Mouse (Mus musculus): Measurements from ENCODE around the gene Myo5c. TPM values are rescaled to one million over a fixed set of nuclear protein-coding genes. Genes with fewer than 3 reads are reported as not detected.

Myo5c gene
- polyA plus RNA-seq, 1 experiment, result 7.1 TPM

GRCm38 (mm10) chr9:75264008-75264718 lies 32.3 kb downstream of the Myo5c start:
- no peaks in the 10 kb centered on the region for H3K27me3 ChIP-seq (replicated peaks; ENCODE audit: control insufficient read depth, insufficient read depth, low read length)
- no peaks in the 10 kb centered on the region for H3K4me1 ChIP-seq (ENCODE audit: control insufficient read depth, insufficient read depth, low read length)
- TF ChIP-seq POLR2A (IDR thresholded peaks at IDR 0.05; ENCODE audit: low read depth, low read length), result no peak
- TF ChIP-seq CTCF (conservative IDR thresholded peaks at IDR 0.05; ENCODE audit: insufficient read depth, insufficient read length, low read depth, low read length), result no peak
- no peak overlapping the region for H3K27ac ChIP-seq (ENCODE audit: insufficient read depth, low read depth, low read length)
- WGBS, result 86% methylated on average over 3 of the region's 3 CpGs
- DNase-seq, result no peak
- H3K4me3 ChIP-seq (ENCODE audit: insufficient read depth, low read depth, low read length), result no peak overlapping the region
- no peaks in the 10 kb centered on the region for H3K36me3 ChIP-seq (ENCODE audit: control insufficient read depth, insufficient read depth, low read length)

GRCm38 (mm10) chr9:75267147-75267546 lies 35.3 kb downstream of the Myo5c start:
- H3K27ac ChIP-seq (ENCODE audit: insufficient read depth, low read depth, low read length), result no peak overlapping the region
- 81% methylated on average over 6 of the region's 6 CpGs for WGBS
- H3K27me3 ChIP-seq (replicated peaks; ENCODE audit: control insufficient read depth, insufficient read depth, low read length), result no peaks in the 10 kb centered on the region
- H3K36me3 ChIP-seq (ENCODE audit: control insufficient read depth, insufficient read depth, low read length), result no peaks in the 10 kb centered on the region
- H3K4me3 ChIP-seq (ENCODE audit: insufficient read depth, low read depth, low read length), result no peak overlapping the region
- no peak for DNase-seq
- no peaks in the 10 kb centered on the region for H3K4me1 ChIP-seq (ENCODE audit: control insufficient read depth, insufficient read depth, low read length)
- TF ChIP-seq POLR2A (IDR thresholded peaks at IDR 0.05; ENCODE audit: low read depth, low read length), result no peak
- TF ChIP-seq CTCF (conservative IDR thresholded peaks at IDR 0.05; ENCODE audit: insufficient read depth, insufficient read length, low read depth, low read length), result no peak

GRCm38 (mm10) chr9:75270382-75270781 lies 38.6 kb downstream of the Myo5c start:
- 58% methylated on average over 6 of the region's 6 CpGs for WGBS
- H3K4me3 ChIP-seq (ENCODE audit: insufficient read depth, low read depth, low read length), result no peak overlapping the region

GRCm38 (mm10) chr9:75271539-75271938 lies 39.7 kb downstream of the Myo5c start:
- no peak for TF ChIP-seq POLR2A (IDR thresholded peaks at IDR 0.05; ENCODE audit: low read depth, low read length)
- TF ChIP-seq CTCF (conservative IDR thresholded peaks at IDR 0.05; ENCODE audit: insufficient read depth, insufficient read length, low read depth, low read length), result no peak
- 87% methylated on average over 8 of the region's 8 CpGs for WGBS
- H3K27ac ChIP-seq (ENCODE audit: insufficient read depth, low read depth, low read length), result no peak overlapping the region

More at GRCm38 (mm10) chr9:75270382-75270781, 38.6 kb downstream of the Myo5c start:
- no peak overlapping the region for H3K27ac ChIP-seq (ENCODE audit: insufficient read depth, low read depth, low read length)
- TF ChIP-seq CTCF (conservative IDR thresholded peaks at IDR 0.05; ENCODE audit: insufficient read depth, insufficient read length, low read depth, low read length) (no peak), POLR2A (IDR thresholded peaks at IDR 0.05; ENCODE audit: low read depth, low read length) (no peak)
- H3K4me1 ChIP-seq (ENCODE audit: control insufficient read depth, insufficient read depth, low read length), result no peaks in the 10 kb centered on the region
- no peaks in the 10 kb centered on the region for H3K27me3 ChIP-seq (replicated peaks; ENCODE audit: control insufficient read depth, insufficient read depth, low read length)
- H3K36me3 ChIP-seq (ENCODE audit: control insufficient read depth, insufficient read depth, low read length), result no peaks in the 10 kb centered on the region
- DNase-seq, result no peak

GRCm38 (mm10) chr9:75273646-75274045 lies 41.8 kb downstream of the Myo5c start:
- Histone ChIP-seq H3K27ac (ENCODE audit: insufficient read depth, low read depth, low read length) (no peak overlapping the region), H3K36me3 (ENCODE audit: control insufficient read depth, insufficient read depth, low read length) (no peaks in the 10 kb centered on the region), H3K27me3 (replicated peaks; ENCODE audit: control insufficient read depth, insufficient read depth, low read length) (no peaks in the 10 kb centered on the region), H3K4me3 (ENCODE audit: insufficient read depth, low read depth, low read length) (no peak overlapping the region), H3K4me1 (ENCODE audit: control insufficient read depth, insufficient read depth, low read length) (no peaks in the 10 kb centered on the region)
- 63% methylated on average over 6 of the region's 6 CpGs for WGBS
- DNase-seq, result no peak
- no peak for TF ChIP-seq POLR2A (IDR thresholded peaks at IDR 0.05; ENCODE audit: low read depth, low read length)
- no peak for TF ChIP-seq CTCF (conservative IDR thresholded peaks at IDR 0.05; ENCODE audit: insufficient read depth, insufficient read length, low read depth, low read length)

More at GRCm38 (mm10) chr9:75271539-75271938, 39.7 kb downstream of the Myo5c start:
- Histone ChIP-seq H3K36me3 (ENCODE audit: control insufficient read depth, insufficient read depth, low read length) (no peaks in the 10 kb centered on the region), H3K4me3 (ENCODE audit: insufficient read depth, low read depth, low read length) (no peak overlapping the region), H3K4me1 (ENCODE audit: control insufficient read depth, insufficient read depth, low read length) (no peaks in the 10 kb centered on the region), H3K27me3 (replicated peaks; ENCODE audit: control insufficient read depth, insufficient read depth, low read length) (no peaks in the 10 kb centered on the region)
- DNase-seq, result no peak

GRCm38 (mm10) chr9:75274486-75274885 lies 42.7 kb downstream of the Myo5c start:
- H3K36me3 ChIP-seq (ENCODE audit: control insufficient read depth, insufficient read depth, low read length), result no peaks in the 10 kb centered on the region
- TF ChIP-seq CTCF (conservative IDR thresholded peaks at IDR 0.05; ENCODE audit: insufficient read depth, insufficient read length, low read depth, low read length) (no peak), POLR2A (IDR thresholded peaks at IDR 0.05; ENCODE audit: low read depth, low read length) (no peak)

GRCm38 (mm10) chr9:75275051-75275450 lies 43.2 kb downstream of the Myo5c start:
- H3K27me3 ChIP-seq (replicated peaks; ENCODE audit: control insufficient read depth, insufficient read depth, low read length), result no peaks in the 10 kb centered on the region
- no peaks in the 10 kb centered on the region for H3K4me1 ChIP-seq (ENCODE audit: control insufficient read depth, insufficient read depth, low read length)
- WGBS, result 96% methylated on average over 9 of the region's 9 CpGs
- TF ChIP-seq POLR2A (IDR thresholded peaks at IDR 0.05; ENCODE audit: low read depth, low read length), result no peak
- TF ChIP-seq CTCF (conservative IDR thresholded peaks at IDR 0.05; ENCODE audit: insufficient read depth, insufficient read length, low read depth, low read length), result 0 out of 2 replicates have a peak, but pooled peaks have one; percentile 11
- DNase-seq, result no peak
- no peak overlapping the region for H3K27ac ChIP-seq (ENCODE audit: insufficient read depth, low read depth, low read length)
- no peaks in the 10 kb centered on the region for H3K36me3 ChIP-seq (ENCODE audit: control insufficient read depth, insufficient read depth, low read length)
- H3K4me3 ChIP-seq (ENCODE audit: insufficient read depth, low read depth, low read length), result no peak overlapping the region

More at GRCm38 (mm10) chr9:75274486-75274885, 42.7 kb downstream of the Myo5c start:
- H3K4me1 ChIP-seq (ENCODE audit: control insufficient read depth, insufficient read depth, low read length), result no peaks in the 10 kb centered on the region
- H3K27me3 ChIP-seq (replicated peaks; ENCODE audit: control insufficient read depth, insufficient read depth, low read length), result no peaks in the 10 kb centered on the region
- no peak overlapping the region for H3K27ac ChIP-seq (ENCODE audit: insufficient read depth, low read depth, low read length)
- no peak overlapping the region for H3K4me3 ChIP-seq (ENCODE audit: insufficient read depth, low read depth, low read length)
- no peak for DNase-seq
- 93% methylated on average over 5 of the region's 5 CpGs for WGBS

All from kidney, adult 2 months (tissue).